Mouse (Mus musculus): ENCODE results near the gene Tomm22. TPM values are rescaled to one million over a fixed set of nuclear protein-coding genes. Genes with fewer than 3 reads are reported as not detected.

Gene Tomm22
- polyA plus RNA-seq, 1 experiment from 2014 or later: 244 TPM

DNA sequence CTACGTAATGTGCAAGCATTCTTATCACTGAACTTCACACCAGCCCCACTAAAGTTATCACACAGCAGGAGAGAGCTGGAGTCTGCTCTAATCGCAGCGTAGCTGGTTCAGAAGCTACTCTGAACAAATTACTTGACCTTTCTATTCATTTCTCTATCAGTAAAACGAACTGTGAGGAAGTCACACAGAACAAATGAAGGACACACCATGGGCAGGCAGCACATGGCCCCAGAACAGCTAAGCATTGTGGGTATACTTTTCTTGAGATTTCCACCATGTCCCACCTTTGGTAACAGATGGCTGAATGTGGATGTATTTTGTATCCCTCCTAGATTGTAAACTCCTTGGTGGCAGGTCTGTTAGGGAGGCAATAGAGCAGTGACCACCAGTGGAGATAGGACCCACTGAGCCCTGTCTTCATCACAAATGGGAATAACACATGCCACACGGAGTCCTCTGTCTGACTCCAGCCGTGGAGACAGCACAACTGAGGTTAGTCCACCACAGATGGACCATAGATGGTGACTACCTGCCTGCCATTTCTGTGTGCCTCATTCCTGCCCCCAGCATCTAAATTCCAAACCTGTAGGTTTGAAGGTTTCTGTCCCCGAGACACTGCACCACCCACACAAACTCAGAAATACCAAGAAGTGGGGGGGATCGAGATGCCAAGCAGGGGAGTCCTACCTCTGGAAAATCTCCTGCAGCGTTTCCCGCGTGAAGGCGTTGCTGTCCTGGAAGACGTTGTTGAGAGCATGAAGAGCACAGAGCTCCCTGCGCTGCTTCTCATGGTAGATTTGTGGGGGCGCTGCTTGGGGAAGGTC lies 15.6 kb downstream of the Tomm22 start:
- 7% methylated on average over 15 of the region's 15 CpGs for WGBS

DNA sequence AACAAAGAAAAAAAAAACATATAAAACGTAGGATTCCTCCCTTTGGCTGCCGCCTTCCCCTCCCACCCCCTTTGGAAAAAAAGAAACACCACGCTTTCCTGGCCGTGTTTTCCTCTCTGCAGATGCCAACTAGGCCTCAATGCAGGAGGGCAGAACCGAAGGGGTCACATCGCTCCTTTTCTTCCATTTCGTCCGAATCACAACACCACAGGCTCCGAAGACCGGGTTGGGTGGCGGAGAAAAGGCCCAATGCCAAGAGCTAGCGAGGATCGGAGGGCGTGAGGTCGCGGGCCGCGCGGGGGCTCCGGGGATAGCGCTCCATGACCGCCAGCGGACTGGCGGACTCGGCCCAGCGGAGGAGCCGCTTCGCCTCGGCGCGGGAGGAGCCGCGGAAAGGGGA lies 16.5 kb downstream of the Tomm22 start:
- H3K4me1 ChIP-seq (ENCODE audit: insufficient read depth): peaks cover 29% of the 10 kb centered on the region
- 0% methylated on average over 33 of the region's 33 CpGs for whole genome bisulfite sequencing
- ATAC-seq (ENCODE audit: insufficient read depth) (no peak), DNase-seq (peak; percentile 56)
- H3K4me2 ChIP-seq: peak overlapping the region; percentile 80
- H3K9me3 ChIP-seq (ENCODE audit: low read depth, low read length): no peaks in the 10 kb centered on the region
- TF ChIP-seq CTCF (IDR thresholded peaks at IDR 0.05; ENCODE audit: low read depth): no peak
- peak overlapping the region; percentile 86 for H3K4me3 ChIP-seq (ENCODE audit: low read depth, low read length)
- H3K9ac ChIP-seq: peak overlapping the region; percentile 91
- peaks cover 3% of the 10 kb centered on the region; the same call in 1 of the 2 replicates for H3K36me3 ChIP-seq (ENCODE audit: insufficient read depth)
- H3K27ac ChIP-seq (ENCODE audit: low read depth): peak overlapping the region; percentile 96
- no peaks in the 10 kb centered on the region for H3K27me3 ChIP-seq (ENCODE audit: insufficient read depth, low read length)

More for the DNA sequence above, 15.6 kb downstream of the Tomm22 start:
- Histone ChIP-seq H3K4me2 (peak overlapping the region; percentile 80), H3K9ac (peak overlapping the region; percentile 91), H3K27me3 (ENCODE audit: insufficient read depth, low read length) (no peaks in the 10 kb centered on the region), H3K27ac (ENCODE audit: low read depth) (no peak overlapping the region; the same call in 1 of the 2 replicates), H3K4me1 (ENCODE audit: insufficient read depth) (peaks cover 23% of the 10 kb centered on the region), H3K9me3 (ENCODE audit: low read depth, low read length) (no peaks in the 10 kb centered on the region), H3K36me3 (ENCODE audit: insufficient read depth) (peaks cover 7% of the 10 kb centered on the region; the same call in 1 of the 2 replicates), H3K4me3 (ENCODE audit: low read depth, low read length) (peak overlapping the region; percentile 86)
- TF ChIP-seq CTCF (IDR thresholded peaks at IDR 0.05; ENCODE audit: low read depth): no peak
- ATAC-seq (ENCODE audit: insufficient read depth): no peak
- no peak for DNase-seq

DNA sequence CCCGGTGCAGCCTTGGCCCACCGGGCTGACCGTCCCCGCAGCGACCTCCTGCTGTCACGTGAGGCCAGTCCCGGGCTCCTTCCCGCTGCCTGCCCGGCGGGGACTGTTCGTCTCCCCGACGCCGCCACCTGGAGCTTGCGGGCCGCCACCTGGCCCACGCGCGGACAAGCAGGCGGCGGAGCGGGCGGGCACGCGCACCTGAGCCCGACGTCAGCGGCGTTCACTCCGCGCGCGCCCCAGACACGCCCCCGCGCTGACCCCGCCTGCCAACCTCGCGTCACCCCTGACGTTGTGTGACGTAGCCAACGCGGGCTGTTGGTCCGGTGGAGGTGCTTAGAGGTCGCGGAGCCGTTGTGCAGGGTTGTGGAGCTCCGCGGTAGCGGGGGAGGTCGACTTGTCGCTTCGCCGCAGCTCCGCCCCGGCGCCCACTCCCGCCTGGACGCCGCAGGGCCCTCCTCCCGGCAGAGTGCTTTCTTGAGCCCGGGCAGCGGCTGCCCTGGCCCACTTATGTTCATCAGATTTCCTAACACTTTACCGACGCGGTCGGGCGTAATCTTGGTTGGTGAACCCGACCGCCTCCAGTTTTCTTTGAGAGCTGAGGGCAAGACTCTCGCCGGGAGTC lies 17.1 kb downstream of the Tomm22 start, which contains the start of gene Josd1:
TSS of gene Josd1 (minus strand) at position 274 of the 622 bp plus-strand sequence.
- peak within 1 kb of the TSS; percentile 80 for H3K4me2 ChIP-seq
- H3K27me3 ChIP-seq (ENCODE audit: insufficient read depth, low read length): no peaks in the 10 kb centered on the region
- under 1% methylated on average over 68 of the region's 72 CpGs for WGBS
- DNase-seq (peak; percentile 94), ATAC-seq (ENCODE audit: insufficient read depth) (peak; percentile 62)
- peaks cover 3% of the 10 kb centered on the region; the same call in 1 of the 2 replicates for H3K36me3 ChIP-seq (ENCODE audit: insufficient read depth)
- no peaks in the 10 kb centered on the region for H3K9me3 ChIP-seq (ENCODE audit: low read depth, low read length)
- peak within 1 kb of the TSS; percentile 86 for H3K4me3 ChIP-seq (ENCODE audit: low read depth, low read length)
- no peak for TF ChIP-seq CTCF (IDR thresholded peaks at IDR 0.05; ENCODE audit: low read depth)
- peak within 1 kb of the TSS; percentile 96 for H3K27ac ChIP-seq (ENCODE audit: low read depth)
- peaks cover 33% of the 10 kb centered on the region for H3K4me1 ChIP-seq (ENCODE audit: insufficient read depth)
- H3K9ac ChIP-seq: peak within 1 kb of the TSS; percentile 91

DNA sequence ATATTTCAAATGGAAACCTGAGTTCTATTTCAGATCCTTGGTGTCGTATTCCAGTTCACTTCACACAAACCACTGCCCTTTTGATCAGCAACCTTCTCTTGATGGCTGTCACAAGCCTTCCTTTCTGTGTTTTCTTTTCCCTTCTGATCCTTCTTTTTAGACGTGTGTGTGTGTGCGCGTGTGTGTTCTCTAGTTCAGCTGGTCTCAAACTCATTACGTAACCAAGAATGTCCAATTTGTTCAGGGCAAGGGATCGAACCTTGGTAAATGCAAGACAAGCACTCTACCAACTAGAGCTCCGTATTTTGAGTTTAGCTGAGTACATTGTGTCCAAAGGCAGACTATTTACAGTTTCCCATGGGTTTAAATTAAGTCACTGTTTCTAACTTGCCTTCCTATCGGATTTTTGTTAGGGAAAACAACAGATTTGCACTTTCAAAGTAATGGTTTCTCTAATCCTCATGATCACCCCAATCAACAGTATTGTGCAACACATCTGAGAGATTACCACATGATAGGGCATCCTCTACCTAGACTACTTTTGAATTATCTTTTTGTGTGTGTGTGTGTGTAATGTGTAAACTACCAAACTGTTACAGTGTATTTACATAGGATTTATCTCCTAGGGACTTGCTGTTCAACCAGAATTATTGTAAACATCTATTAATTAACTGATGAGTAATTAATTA lies 17.8 kb downstream of the Tomm22 start:
- H3K27ac ChIP-seq (ENCODE audit: low read depth): peak overlapping the region; percentile 96
- peak overlapping the region; percentile 86 for H3K4me3 ChIP-seq (ENCODE audit: low read depth, low read length)
- peaks cover 33% of the 10 kb centered on the region for H3K4me1 ChIP-seq (ENCODE audit: insufficient read depth)
- peak overlapping the region; percentile 91 for H3K9ac ChIP-seq
- peak overlapping the region; percentile 80 for H3K4me2 ChIP-seq
- DNase-seq: no peak
- WGBS: 4% methylated on average over 8 of the region's 8 CpGs
- H3K27me3 ChIP-seq (ENCODE audit: insufficient read depth, low read length): no peaks in the 10 kb centered on the region
- H3K36me3 ChIP-seq (ENCODE audit: insufficient read depth): peaks cover 3% of the 10 kb centered on the region; the same call in 1 of the 2 replicates
- no peak for TF ChIP-seq CTCF (IDR thresholded peaks at IDR 0.05; ENCODE audit: low read depth)
- ATAC-seq (ENCODE audit: insufficient read depth): no peak
- H3K9me3 ChIP-seq (ENCODE audit: low read depth, low read length): no peaks in the 10 kb centered on the region

DNA sequence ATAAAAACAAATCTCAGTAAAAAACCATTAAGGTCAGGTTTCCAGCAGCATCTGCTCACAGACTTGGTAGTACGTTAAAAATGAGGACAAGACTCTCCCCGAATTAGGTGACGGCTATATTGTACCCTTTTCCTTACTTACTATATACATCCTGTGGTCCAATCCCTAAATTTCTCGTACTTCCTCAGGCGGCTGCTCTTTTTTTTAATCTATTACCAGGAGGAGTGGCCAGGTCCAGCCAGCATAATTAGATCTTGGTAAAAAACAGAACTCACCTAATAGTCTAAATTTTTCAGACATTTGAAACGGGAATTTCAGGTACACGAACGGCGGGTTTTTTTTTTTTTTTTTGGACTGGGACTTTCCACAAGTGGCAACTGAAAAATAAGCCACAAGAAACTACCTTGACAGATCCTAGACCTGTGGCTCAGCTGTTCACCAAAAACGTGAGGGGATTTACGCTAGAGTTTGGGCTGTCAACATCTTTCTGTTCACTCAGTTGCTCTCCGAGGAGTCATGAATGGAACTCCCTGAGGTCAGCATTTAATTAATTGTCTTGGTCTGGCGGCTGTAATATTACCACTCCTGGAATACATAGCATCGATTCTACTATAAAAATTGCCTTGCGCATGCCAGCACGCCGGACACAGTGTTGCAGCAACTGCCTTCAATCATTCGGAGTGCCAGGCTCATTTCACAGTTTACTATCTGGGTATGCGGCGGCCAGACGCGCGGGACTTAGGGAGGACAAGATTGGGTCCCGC lies 19.2 kb downstream of the Tomm22 start:
- peaks cover 5% of the 10 kb centered on the region; the same call in 1 of the 2 replicates for H3K36me3 ChIP-seq (ENCODE audit: insufficient read depth)
- ATAC-seq (ENCODE audit: insufficient read depth) (no peak), DNase-seq (no peak)
- 8% methylated on average over 24 of the region's 24 CpGs for WGBS
- H3K4me3 ChIP-seq (ENCODE audit: low read depth, low read length): peak overlapping the region; percentile 92
- no peaks in the 10 kb centered on the region for H3K27me3 ChIP-seq (ENCODE audit: insufficient read depth, low read length)
- H3K27ac ChIP-seq (ENCODE audit: low read depth): 0 out of 2 replicates have a peak overlapping the region, but pooled peaks have one; percentile 42
- no peak overlapping the region for H3K9ac ChIP-seq
- peak overlapping the region; percentile 98 for H3K4me2 ChIP-seq
- H3K4me1 ChIP-seq (ENCODE audit: insufficient read depth): peaks cover 25% of the 10 kb centered on the region
- TF ChIP-seq CTCF (IDR thresholded peaks at IDR 0.05; ENCODE audit: low read depth): no peak
- H3K9me3 ChIP-seq (ENCODE audit: low read depth, low read length): no peaks in the 10 kb centered on the region

DNA sequence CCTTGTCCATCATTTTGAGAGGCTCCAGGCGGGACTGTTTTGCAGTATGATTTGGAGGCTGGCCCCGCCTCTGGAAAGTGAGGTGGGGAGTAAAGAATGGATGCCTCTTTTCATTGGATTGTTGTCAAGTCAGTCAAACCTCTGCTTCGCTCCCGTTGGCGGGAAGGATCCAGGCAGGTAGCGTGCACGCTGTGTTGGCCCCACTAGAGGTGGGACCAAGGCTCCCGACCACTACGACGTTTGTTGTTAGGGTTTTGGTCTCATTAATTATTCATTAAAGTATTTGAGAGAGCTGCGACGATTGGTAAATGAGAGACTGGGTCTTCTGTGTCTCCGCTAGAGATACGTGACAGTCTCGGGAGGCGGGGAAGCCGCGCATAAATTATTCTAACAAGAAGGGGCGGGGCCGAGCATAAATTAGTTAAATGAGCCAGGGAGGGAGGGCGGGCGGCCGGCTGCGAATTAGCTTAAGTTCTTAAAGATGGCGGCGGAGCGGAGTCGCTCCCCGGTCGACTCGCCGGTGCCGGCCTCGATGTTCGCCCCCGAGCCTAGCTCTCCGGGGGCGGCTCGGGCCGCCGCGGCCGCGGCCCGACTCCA lies 19.9 kb downstream of the Tomm22 start, which contains the start of gene Gtpbp1:
TSS of gene Gtpbp1 (plus strand) at position 420 of the 597 bp plus-strand sequence.
- H3K36me3 ChIP-seq (ENCODE audit: insufficient read depth): peaks cover 5% of the 10 kb centered on the region; the same call in 1 of the 2 replicates
- under 1% methylated on average over 45 of the region's 45 CpGs for WGBS
- no peak for TF ChIP-seq CTCF (IDR thresholded peaks at IDR 0.05; ENCODE audit: low read depth)

More for the DNA sequence above, 19.9 kb downstream of the Tomm22 start, which contains the start of gene Gtpbp1:
- peak; percentile 100 for DNase-seq
- Histone ChIP-seq H3K9ac (peak within 1 kb of the TSS; percentile 84), H3K27ac (ENCODE audit: low read depth) (peak within 1 kb of the TSS; percentile 67), H3K4me1 (ENCODE audit: insufficient read depth) (peaks cover 21% of the 10 kb centered on the region), H3K27me3 (ENCODE audit: insufficient read depth, low read length) (no peaks in the 10 kb centered on the region), H3K4me2 (peak within 1 kb of the TSS; percentile 98), H3K4me3 (ENCODE audit: low read depth, low read length) (peak within 1 kb of the TSS; percentile 92), H3K9me3 (ENCODE audit: low read depth, low read length) (no peaks in the 10 kb centered on the region)
- peak; percentile 96 for ATAC-seq (ENCODE audit: insufficient read depth)
